Mouse (Mus musculus): ENCODE results near the gene Pnpt1. TPM values are rescaled to one million over a fixed set of nuclear protein-coding genes. Genes with fewer than 3 reads are reported as not detected.

Pnpt1 gene
- total and polyA plus RNA-seq, 3 experiments: 65.5 to 137 (median 71.3) TPM

DNA sequence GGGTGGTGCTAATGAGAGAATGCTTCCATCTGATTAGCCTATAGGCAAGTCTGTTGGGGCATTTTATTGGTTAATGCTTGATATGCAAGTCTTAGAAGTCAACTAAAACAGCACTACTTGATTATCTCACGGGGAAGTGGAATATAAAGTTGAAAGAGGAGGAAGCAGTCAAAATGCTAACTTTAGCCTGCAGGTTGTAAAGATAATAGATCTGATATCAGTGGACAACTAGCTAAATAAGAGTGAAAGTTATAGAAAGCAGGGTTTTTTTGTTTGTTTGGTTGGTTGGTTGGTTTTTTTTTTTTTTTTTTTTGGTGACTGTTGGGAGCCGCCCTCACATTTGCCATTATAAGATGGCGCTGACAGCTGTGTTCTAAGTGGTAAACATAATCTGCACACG is 33.0 kb downstream of the Pnpt1 start:
- dilution Hi-C loops (cut with MboI; ENCODE audit: extremely low pct_ligation_motif_present, extremely low pct_unique_long_range_greater_than_20kb, low sequenced_read_pairs): no loop called here
- no peak overlapping the region for H3K27ac ChIP-seq (ENCODE audit: insufficient read depth, low read depth)
- no peaks in the 10 kb centered on the region for H3K9me3 ChIP-seq (replicated peaks; ENCODE audit: low read length)
- no peaks in the 10 kb centered on the region for H3K4me1 ChIP-seq (ENCODE audit: control insufficient read depth in 1 of 2, insufficient read depth in 2 of 2)
- H3K27me3 ChIP-seq (replicated peaks): no peaks in the 10 kb centered on the region
- DNase-seq (ENCODE audit: extremely low read depth): no peak
- no peak overlapping the region for H3K9ac ChIP-seq (ENCODE audit: insufficient read depth, low read depth)
- in situ Hi-C loops (cut with MboI; ENCODE audit: low pct_ligation_motif_present, low pct_unique_long_range_greater_than_20kb, low sequenced_read_pairs): no loop called here
- H3K36me3 ChIP-seq (replicated peaks in 1 of 2; ENCODE audit: control insufficient read depth in 1 of 2, insufficient read depth in 1 of 2, low read length in 1 of 2): peaks cover 20 to 56% of the 10 kb centered on the region in 2 experiments
- no peak overlapping the region for H3K4me3 ChIP-seq (replicated peaks in 1 of 3; ENCODE audit: low read depth in 2 of 3, low read length in 2 of 3, poor library complexity in 1 of 3)
- no peak overlapping the region for H3K4me2 ChIP-seq (ENCODE audit: insufficient read depth, low read depth, poor library complexity, severe bottlenecking)
- no peaks in the 10 kb centered on the region for H3K79me2 ChIP-seq (replicated peaks; ENCODE audit: control insufficient read depth, extremely low read depth, insufficient read depth, poor library complexity, severe bottlenecking)
- TF ChIP-seq BHLHE40 (IDR thresholded peaks at IDR 0.05; ENCODE audit: low read depth, low read length): no peak
- TF ChIP-seq POLR2AphosphoS2 (IDR thresholded peaks at IDR 0.05; ENCODE audit: low read depth, low read length): no peak
- no peak for TF ChIP-seq KAT2A (IDR thresholded peaks at IDR 0.05; ENCODE audit: insufficient replicate concordance, low read length)
- no peak for TF ChIP-seq SMC3 (IDR thresholded peaks at IDR 0.05; ENCODE audit: low read depth, low read length)
- no peak for TF ChIP-seq CHD2 (IDR thresholded peaks at IDR 0.05; ENCODE audit: low read length)
- no peak for TF ChIP-seq ZKSCAN1 (IDR thresholded peaks at IDR 0.05; ENCODE audit: borderline replicate concordance, low read depth, low read length)
- TF ChIP-seq GABPA (IDR thresholded peaks at IDR 0.05; ENCODE audit: insufficient replicate concordance, low read depth, low read length): no peak
- TF ChIP-seq SIN3A (IDR thresholded peaks at IDR 0.05; ENCODE audit: low read length): no peak

DNA sequence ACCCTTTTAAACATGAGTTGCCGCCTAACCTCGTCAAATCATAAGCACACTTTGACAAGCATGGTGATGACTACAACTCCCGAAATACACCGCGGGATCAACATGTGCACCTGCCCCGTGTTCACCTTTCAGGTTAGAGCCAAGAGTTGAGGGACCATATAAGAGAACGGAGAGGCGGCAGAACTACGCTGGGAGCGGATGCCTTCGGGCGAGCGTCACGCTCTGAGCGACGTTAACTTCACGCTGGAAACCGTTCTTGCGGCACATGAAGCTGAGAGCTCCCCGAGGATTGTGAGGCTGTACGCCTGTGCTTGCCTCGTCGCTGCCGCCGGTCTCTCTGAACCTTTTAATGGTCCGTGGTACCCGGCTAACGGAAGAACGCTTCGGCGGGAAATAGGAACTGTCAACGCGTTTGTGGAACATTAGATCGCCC is 41.4 kb downstream of the Pnpt1 start:
- no peaks in the 10 kb centered on the region for H3K27me3 ChIP-seq (replicated peaks)
- H3K27ac ChIP-seq (ENCODE audit: insufficient read depth, low read depth): peak overlapping the region; percentile 17
- H3K4me2 ChIP-seq (ENCODE audit: insufficient read depth, low read depth, poor library complexity, severe bottlenecking): peak overlapping the region; percentile 98
- peak overlapping the region; percentile 73 to 99 (median 87) for H3K4me3 ChIP-seq (replicated peaks in 1 of 3; ENCODE audit: low read depth in 2 of 3, low read length in 2 of 3, poor library complexity in 1 of 3)
- H3K9me3 ChIP-seq (replicated peaks; ENCODE audit: low read length): peaks cover 2% of the 10 kb centered on the region
- peak; percentile 72 for DNase-seq (ENCODE audit: extremely low read depth)
- peaks cover 36% of the 10 kb centered on the region for H3K79me2 ChIP-seq (replicated peaks; ENCODE audit: control insufficient read depth, extremely low read depth, insufficient read depth, poor library complexity, severe bottlenecking)
- H3K4me1 ChIP-seq (ENCODE audit: control insufficient read depth in 1 of 2, insufficient read depth in 2 of 2): peaks cover 3 to 36% of the 10 kb centered on the region in 2 experiments; a peak in 3 of 4 replicates
- dilution Hi-C loops (cut with MboI; ENCODE audit: extremely low pct_ligation_motif_present, extremely low pct_unique_long_range_greater_than_20kb, low sequenced_read_pairs): no loop called here
- H3K36me3 ChIP-seq (replicated peaks in 1 of 2; ENCODE audit: control insufficient read depth in 1 of 2, insufficient read depth in 1 of 2, low read length in 1 of 2): peaks cover 0 to 19% of the 10 kb centered on the region in 2 experiments
- in situ Hi-C loops (cut with MboI; ENCODE audit: low pct_ligation_motif_present, low pct_unique_long_range_greater_than_20kb, low sequenced_read_pairs): no loop called here
- TF ChIP-seq MAX (IDR thresholded peaks at IDR 0.05; ENCODE audit: low read length) (peak; percentile 91), SIN3A (IDR thresholded peaks at IDR 0.05; ENCODE audit: low read length) (peak; percentile 71), CHD1 (IDR thresholded peaks at IDR 0.05; ENCODE audit: low read depth, low read length) (peak; percentile 8; the same call in 1 of the 2 replicates), CHD2 (IDR thresholded peaks at IDR 0.05; ENCODE audit: low read length) (peak; percentile 38; the same call in 1 of the 2 replicates), ZNF384 (IDR thresholded peaks at IDR 0.05; ENCODE audit: low read depth, low read length) (no peak), MYC (IDR thresholded peaks at IDR 0.05; ENCODE audit: low read depth, low read length) (peak; percentile 92), ZKSCAN1 (IDR thresholded peaks at IDR 0.05; ENCODE audit: borderline replicate concordance, low read depth, low read length) (no peak), PAX5 (IDR thresholded peaks at IDR 0.05; ENCODE audit: low read length) (no peak), TBP (conservative IDR thresholded peaks at IDR 0.05; ENCODE audit: low read depth, low read length) (0 out of 2 replicates have a peak, but pooled peaks have one; percentile 19), NELFE (IDR thresholded peaks at IDR 0.05; ENCODE audit: low read depth, low read length) (no peak), NRF1 (IDR thresholded peaks at IDR 0.05; ENCODE audit: low read depth, low read length) (no peak), MEF2A (IDR thresholded peaks at IDR 0.05; ENCODE audit: borderline replicate concordance, low read depth, low read length) (no peak), SMC3 (IDR thresholded peaks at IDR 0.05; ENCODE audit: low read depth, low read length) (no peak), IRF4 (IDR thresholded peaks at IDR 0.05; ENCODE audit: low read depth, low read length) (no peak; the same call in 1 of the 2 replicates), E2F4 (IDR thresholded peaks at IDR 0.05; ENCODE audit: insufficient replicate concordance, low read depth, low read length) (no peak), BHLHE40 (IDR thresholded peaks at IDR 0.05; ENCODE audit: low read depth, low read length) (no peak), HCFC1 (IDR thresholded peaks at IDR 0.05; ENCODE audit: low read depth, low read length) (peak; percentile 85), MAZ (IDR thresholded peaks at IDR 0.05; ENCODE audit: low read depth, low read length) (no peak), RAD21 (IDR thresholded peaks at IDR 0.05; ENCODE audit: low read depth, low read length) (no peak), MXI1 (IDR thresholded peaks at IDR 0.05; ENCODE audit: low read depth, low read length) (peak; percentile 98), POLR2AphosphoS2 (IDR thresholded peaks at IDR 0.05; ENCODE audit: low read depth, low read length) (no peak), JUND (conservative IDR thresholded peaks at IDR 0.05; ENCODE audit: low read depth, low read length) (0 out of 2 replicates have a peak, but pooled peaks have one; percentile 2), POLR2A (IDR thresholded peaks at IDR 0.05; ENCODE audit: low read depth, low read length) (no peak)
- peak overlapping the region; percentile 57 for H3K9ac ChIP-seq (ENCODE audit: insufficient read depth, low read depth)

All from CH12.LX (cell line).